In genomic region chr10:117173566-117174438, GRCm38 (mm10) we compare ENCODE assay signal across 9 mouse cellular contexts. TPM values are rescaled to one million over a fixed set of nuclear protein-coding genes. Genes with fewer than 3 reads are reported as not detected.
DNase-seq lines count a peak whose midpoint lies in the region; ATAC-seq and TF ChIP-seq lines count a peak whose summit lies in the region.
"Had no signal": no experiment of that assay in that cellular context is flagged by ENCODE, and none has a peak within 500 bp of the region (broad histone marks: within the 10 kb centered on the region; RNA-seq: fewer than 3 reads in every experiment).

No protein-coding gene starts in this region.

- no peak for ATAC-seq in liver, postnatal 0 days
- ATAC-seq in common myeloid progenitor, adult 5-6 weeks (replicated peaks; ENCODE audit: low read depth, poor library complexity, severe bottlenecking) = 0 out of 2 replicates have a peak, but pooled peaks have one; percentile 42
- peak; percentile 52; the same call in 1 of the 2 replicates for ATAC-seq in intestine, embryonic 16.5 days
- no peak for ATAC-seq in stomach, embryonic 16.5 days (ENCODE audit: insufficient read depth, low FRiP score)

- no peak for TF ChIP-seq CTCF in liver, postnatal 0 days (IDR thresholded peaks at IDR 0.05; ENCODE audit: low read depth)

- H3K9me3 ChIP-seq in liver, postnatal 0 days (ENCODE audit: low read length) = no peaks in the 10 kb centered on the region
- H3K9me3 ChIP-seq in intestine, embryonic 16.5 days (ENCODE audit: control insufficient read depth, low read length) = no peaks in the 10 kb centered on the region
- no peaks in the 10 kb centered on the region for H3K9me3 ChIP-seq in stomach, embryonic 16.5 days (replicated peaks; ENCODE audit: control insufficient read depth, low read length)
- H3K9me3 ChIP-seq: lung, embryonic 15.5 days had no signal

- H3K27me3 ChIP-seq in liver, postnatal 0 days (ENCODE audit: insufficient read depth, low read length) = no peaks in the 10 kb centered on the region
- H3K27me3 ChIP-seq in intestine, embryonic 16.5 days (replicated peaks; ENCODE audit: control insufficient read depth, insufficient read depth, low read length) = no peaks in the 10 kb centered on the region
- H3K27me3 ChIP-seq in stomach, embryonic 16.5 days (ENCODE audit: control insufficient read depth, insufficient read depth, low read length) = no peaks in the 10 kb centered on the region
- H3K27me3 ChIP-seq: lung, embryonic 15.5 days had no signal

- 46% methylated on average over 13 of the region's 13 CpGs for WGBS in liver, postnatal 0 days (ENCODE audit: insufficient replicate concordance)
- WGBS in intestine, embryonic 16.5 days = 39% methylated on average over 13 of the region's 13 CpGs
- WGBS in stomach, embryonic 16.5 days = 42% methylated on average over 12 of the region's 13 CpGs

- no peak overlapping the region for H3K9ac ChIP-seq in liver, postnatal 0 days (replicated peaks)
- no peak overlapping the region for H3K9ac ChIP-seq in intestine, embryonic 16.5 days (ENCODE audit: low read depth, low read length)
- H3K9ac ChIP-seq in stomach, embryonic 16.5 days (ENCODE audit: low read length) = no peak overlapping the region
- H3K9ac ChIP-seq: lung, embryonic 15.5 days had no signal

- no peaks in the 10 kb centered on the region for H3K36me3 ChIP-seq in liver, postnatal 0 days (replicated peaks; ENCODE audit: insufficient read depth, low read length)
- H3K36me3 ChIP-seq in intestine, embryonic 16.5 days (ENCODE audit: control insufficient read depth, insufficient read depth, low read length) = no peaks in the 10 kb centered on the region
- H3K36me3 ChIP-seq in stomach, embryonic 16.5 days (ENCODE audit: control insufficient read depth, insufficient read depth, low read length) = no peaks in the 10 kb centered on the region
- H3K36me3 ChIP-seq: lung, embryonic 15.5 days had no signal

- no peak overlapping the region for H3K4me2 ChIP-seq in liver, postnatal 0 days (ENCODE audit: low read depth, low read length)
- no peak overlapping the region for H3K4me2 ChIP-seq in intestine, embryonic 16.5 days (ENCODE audit: low read depth, low read length)
- peak overlapping the region; percentile 27; the same call in 1 of the 2 replicates for H3K4me2 ChIP-seq in stomach, embryonic 16.5 days (ENCODE audit: low read depth, low read length)

- no peaks in the 10 kb centered on the region for H3K4me1 ChIP-seq in liver, postnatal 0 days (ENCODE audit: insufficient read depth)
- H3K4me1 ChIP-seq in intestine, embryonic 16.5 days (ENCODE audit: control insufficient read depth, insufficient read depth, low read length) = peaks cover 4% of the 10 kb centered on the region
- H3K4me1 ChIP-seq in stomach, embryonic 16.5 days (ENCODE audit: control insufficient read depth, insufficient read depth, low read length) = 0 out of 2 replicates have a peak, but pooled peaks cover 5% of the 10 kb centered on the region

- H3K4me3 ChIP-seq in liver, postnatal 0 days (ENCODE audit: low read depth, low read length) = no peak overlapping the region
- no peak overlapping the region for H3K4me3 ChIP-seq in intestine, embryonic 16.5 days (ENCODE audit: low read length)
- H3K4me3 ChIP-seq in stomach, embryonic 16.5 days (replicated peaks; ENCODE audit: low read length) = no peak overlapping the region
- H3K4me3 ChIP-seq: lung, embryonic 15.5 days had no signal

- DNase-seq in liver = peak; percentile 39
- no peak for DNase-seq in liver, postnatal 0 days
- DNase-seq in cerebellum, adult 8-10 months = no peak
- no peak for DNase-seq in thymus, postnatal 36 days
- DNase-seq: gastrocnemius, postnatal 25 days had no signal

- no peak for TF ChIP-seq EP300 in liver, postnatal 0 days (IDR thresholded peaks at IDR 0.05; ENCODE audit: low read depth)

- no peak overlapping the region for H3K27ac ChIP-seq in liver, postnatal 0 days (ENCODE audit: low read depth)
- H3K27ac ChIP-seq in intestine, embryonic 16.5 days (ENCODE audit: low read length) = no peak overlapping the region
- H3K27ac ChIP-seq in stomach, embryonic 16.5 days (ENCODE audit: low read length) = peak overlapping the region; percentile 32
- H3K27ac ChIP-seq: lung, embryonic 15.5 days had no signal

RNA-seq across cellular contexts. Expression of gene Frs2, which starts 25.5 kb away (rescaled TPM):
- 7.7 and 8.0 TPM in 2 replicates for polyA plus RNA-seq in liver, postnatal 0 days (2015; fragmentation: Nextera tagmentation; extraction: Ambion mirVana)
- total RNA-seq in common myeloid progenitor, adult 5-6 weeks (2017) = 17.5 and 24.8 TPM in 2 replicates
- 13.9 and 15.6 TPM in 2 replicates for polyA plus RNA-seq in intestine, embryonic 16.5 days (2015; fragmentation: Nextera tagmentation; extraction: Ambion mirVana)
- 18.7 and 20.8 TPM in 2 replicates for polyA plus RNA-seq in stomach, embryonic 16.5 days (2015; fragmentation: Nextera tagmentation; extraction: Ambion mirVana)

RNA-seq across cellular contexts. Expression of gene Yeats4, which starts 50.5 kb away (rescaled TPM):
- 31.2 and 32.2 TPM in 2 replicates for polyA plus RNA-seq in liver, postnatal 0 days (2015; fragmentation: Nextera tagmentation; extraction: Ambion mirVana)
- 174 and 192 TPM in 2 replicates for total RNA-seq in common myeloid progenitor, adult 5-6 weeks (2017)
- polyA plus RNA-seq in intestine, embryonic 16.5 days (2015; fragmentation: Nextera tagmentation; extraction: Ambion mirVana) = 52.2 and 54.8 TPM in 2 replicates
- polyA plus RNA-seq in stomach, embryonic 16.5 days (2015; fragmentation: Nextera tagmentation; extraction: Ambion mirVana) = 45.8 and 48.9 TPM in 2 replicates

Comparison
In these comparisons a context has a peak if more than half of its experiments do, and no peak if none do; other contexts are left out.
1. ATAC-seq: peak in common myeloid progenitor, adult 5-6 weeks (single experiment) and intestine, embryonic 16.5 days (single experiment); none in liver, postnatal 0 days (single experiment) and stomach, embryonic 16.5 days (single experiment).